Mouse (Mus musculus) olfactory bulb, adult 2 months (tissue): ENCODE measurements around the gene Rrp12.

ENCODE experiments used
- CTCF ChIP-seq: fragments of 200-500 bp; IDR thresholded peaks from 2 replicates; pipeline ENCODE4 v1.5.1; 2012; ENCODE audit warnings: low read depth, mild to moderate bottlenecking, low read length, moderate library complexity; ENCODE audit not compliant: insufficient read depth
- POLR2A ChIP-seq: fragments of 200-500 bp; IDR thresholded peaks from 2 replicates; pipeline ENCODE4 v1.6.1; 2012; ENCODE audit warnings: mild to moderate bottlenecking, low read depth, low read length, moderate library complexity; ENCODE audit not compliant: insufficient read depth

- TF ChIP-seq CTCF: no peak
- TF ChIP-seq POLR2A: no peak
Measured at GRCm38 (mm10) chr19:41818749-41819148, 77.2 kb downstream of the Rrp12 start.
